Comparison of ENCODE assay signal across 34 mouse cellular contexts in the genomic region with DNA sequence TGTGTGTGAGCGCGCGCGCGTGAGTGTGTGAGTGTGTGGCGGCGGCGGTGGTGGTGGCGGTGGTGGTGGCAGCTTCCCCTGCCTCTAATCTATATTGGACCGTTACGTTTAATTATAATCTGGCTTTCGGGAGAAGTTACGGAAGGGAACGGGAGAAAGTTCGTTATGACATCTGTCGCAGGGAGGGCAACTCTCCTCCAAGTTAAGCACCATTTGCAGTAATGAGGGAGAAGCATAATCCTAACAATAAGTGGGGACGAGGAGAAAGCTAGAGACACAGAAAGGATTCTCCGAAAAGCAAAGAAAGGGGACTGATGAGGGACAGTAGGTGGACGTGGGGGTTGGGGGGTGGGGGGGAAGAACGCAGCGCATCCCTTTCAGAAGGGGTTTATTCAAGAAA. TPM values are rescaled to one million over a fixed set of nuclear protein-coding genes. Genes with fewer than 3 reads are reported as not detected.
DNase-seq lines count a peak whose midpoint lies in the region; ATAC-seq and TF ChIP-seq lines count a peak whose summit lies in the region.
"Had no signal": no experiment of that assay in that cellular context is flagged by ENCODE, and none has a peak within 500 bp of the region (broad histone marks: within the 10 kb centered on the region; RNA-seq: fewer than 3 reads in every experiment).

No protein-coding gene starts in this region.

- ATAC-seq in midbrain, embryonic 11.5 days (ENCODE audit: low FRiP score) = no peak
- no peak for ATAC-seq in midbrain, embryonic 16.5 days
- ATAC-seq: activated CD4-positive, CD25-positive, alpha-beta regulatory T cell, adult 4 months; intestine, embryonic 16.5 days had no signal

- H3K27ac ChIP-seq in midbrain, embryonic 11.5 days (ENCODE audit: low read depth, low read length) = peak overlapping the region; percentile 58
- H3K27ac ChIP-seq in midbrain, embryonic 16.5 days (ENCODE audit: low read length) = peak overlapping the region; percentile 88
- H3K27ac ChIP-seq: embryonic facial prominence, embryonic 13.5 days; hindbrain, embryonic 13.5 days; liver, embryonic 14.5 days; neural tube, embryonic 13.5 days; stomach, embryonic 15.5 days had no signal

- H3K9ac ChIP-seq in midbrain, embryonic 11.5 days (ENCODE audit: low read length) = peak overlapping the region; percentile 51
- H3K9ac ChIP-seq in midbrain, embryonic 16.5 days (ENCODE audit: low read depth, low read length) = peak overlapping the region; percentile 59; the same call in 1 of the 2 replicates
- H3K9ac ChIP-seq: embryonic facial prominence, embryonic 13.5 days; hindbrain, embryonic 13.5 days; liver, embryonic 14.5 days; lung, embryonic 14.5 days; neural tube, embryonic 13.5 days; stomach, embryonic 15.5 days had no signal

- H3K4me3 ChIP-seq in midbrain, embryonic 11.5 days (ENCODE audit: low read depth, low read length) = peak overlapping the region; percentile 36
- H3K4me3 ChIP-seq in midbrain, embryonic 16.5 days (ENCODE audit: low read depth, low read length) = peak overlapping the region; percentile 41
- H3K4me3 ChIP-seq: embryonic facial prominence, embryonic 13.5 days; hindbrain, embryonic 13.5 days; myocyte; neural tube, embryonic 13.5 days; stomach, embryonic 15.5 days had no signal

- TF ChIP-seq POLR2A in brain, embryonic 14.5 days (IDR thresholded peaks at IDR 0.05; ENCODE audit: borderline replicate concordance, extremely low read depth, insufficient read depth, insufficient read length, poor library complexity, severe bottlenecking) = no peak

- WGBS in midbrain, embryonic 11.5 days = under 1% methylated on average over 21 of the region's 21 CpGs
- 0% methylated on average over 21 of the region's 21 CpGs for WGBS in midbrain, embryonic 16.5 days

- peaks cover 4% of the 10 kb centered on the region; the same call in 1 of the 2 replicates for H3K4me1 ChIP-seq in midbrain, embryonic 11.5 days (ENCODE audit: control insufficient read depth, insufficient read depth, low read length)
- no peaks in the 10 kb centered on the region for H3K4me1 ChIP-seq in midbrain, embryonic 16.5 days (ENCODE audit: control insufficient read depth, insufficient read depth, low read length)
- H3K4me1 ChIP-seq: embryonic facial prominence, embryonic 13.5 days; hindbrain, embryonic 13.5 days; neural tube, embryonic 13.5 days; stomach, embryonic 15.5 days had no signal

- no peaks in the 10 kb centered on the region for H3K9me3 ChIP-seq in midbrain, embryonic 11.5 days (ENCODE audit: control insufficient read depth, low read length)
- no peaks in the 10 kb centered on the region for H3K9me3 ChIP-seq in midbrain, embryonic 16.5 days (replicated peaks; ENCODE audit: control insufficient read depth, low read length, poor library complexity, severe bottlenecking)
- H3K9me3 ChIP-seq: embryonic facial prominence, embryonic 13.5 days; hindbrain, embryonic 13.5 days; neural tube, embryonic 13.5 days; stomach, embryonic 15.5 days had no signal

- H3K36me3 ChIP-seq in midbrain, embryonic 11.5 days (ENCODE audit: control insufficient read depth, insufficient read depth, low read length) = no peaks in the 10 kb centered on the region
- no peaks in the 10 kb centered on the region for H3K36me3 ChIP-seq in midbrain, embryonic 16.5 days (ENCODE audit: control insufficient read depth, insufficient read depth, low read length)
- H3K36me3 ChIP-seq: embryonic facial prominence, embryonic 13.5 days; hindbrain, embryonic 13.5 days; neural tube, embryonic 13.5 days; stomach, embryonic 15.5 days had no signal

- H3K27me3 ChIP-seq in midbrain, embryonic 11.5 days (ENCODE audit: control insufficient read depth, insufficient read depth, low read length) = peaks cover 90% of the 10 kb centered on the region
- H3K27me3 ChIP-seq in midbrain, embryonic 16.5 days (ENCODE audit: control insufficient read depth, insufficient read depth, low read depth, low read length) = peaks cover 43% of the 10 kb centered on the region

- H3K4me2 ChIP-seq in midbrain, embryonic 11.5 days = peak overlapping the region; percentile 38; the same call in 1 of the 2 replicates
- H3K4me2 ChIP-seq in midbrain, embryonic 16.5 days (ENCODE audit: low read length) = peak overlapping the region; percentile 31
- H3K4me2 ChIP-seq: embryonic facial prominence, embryonic 13.5 days; heart, embryonic 11.5 days; hindbrain, embryonic 13.5 days; lung, embryonic 14.5 days; neural tube, embryonic 13.5 days; stomach, embryonic 15.5 days had no signal

- TF ChIP-seq CTCF in brain, embryonic 14.5 days (IDR thresholded peaks at IDR 0.05; ENCODE audit: borderline replicate concordance, extremely low read depth, insufficient read depth, insufficient read length) = no peak

- peak; percentile 21 for DNase-seq in ES-CJ7 (ENCODE audit: low read depth, low spot score)
- DNase-seq in brain, embryonic 14.5 days (ENCODE audit: low read depth) = peak; percentile 46
- peak; percentile 86 for DNase-seq in midbrain, embryonic 11.5 days (ENCODE audit: low spot score, missing footprints)
- DNase-seq in kidney, adult 9 months = no peak
- no peak for DNase-seq in frontal cortex, postnatal 10 days (ENCODE audit: low spot score in 2 of 2)
- DNase-seq: adrenal gland, adult 2 months; adrenal gland, postnatal 36 days; B cell, adult 2 months; cerebellum, adult 8-10 months; cerebellum, postnatal 25 days; gastrocnemius, postnatal 25 days; heart, adult 11 months; heart, postnatal 4 days; kidney, adult 8-10 months; kidney, postnatal 10 days; layer of hippocampus, adult 9-11 months; liver; lung, embryonic 14.5 days; lung, postnatal 14 days; right cerebral cortex, postnatal 14 days had no signal

RNA-seq across cellular contexts. Expression of a gene that starts 0.5 kb away (rescaled TPM):
- polyA plus RNA-seq in brain, embryonic 14.5 days (2012; rRNA removed) = 17.1 and 21.2 TPM in 2 replicates
- 20.1 and 28.1 TPM in 2 replicates for polyA plus RNA-seq in midbrain, embryonic 11.5 days (2014; fragmentation: Nextera tagmentation; extraction: Ambion mirVana)
- polyA plus RNA-seq in midbrain, embryonic 16.5 days (2015; fragmentation: Nextera tagmentation; extraction: Ambion mirVana) = 52.1 and 58.0 TPM in 2 replicates
- polyA plus RNA-seq: activated CD4-positive, CD25-positive, alpha-beta regulatory T cell, adult 4 months; adrenal gland, adult 2 months; embryonic facial prominence, embryonic 13.5 days; heart, embryonic 11.5 days; heart, embryonic 16.5 days; intestine, embryonic 16.5 days; large intestine, adult 2 months; limb, embryonic 11.5 days; liver, embryonic 14.5 days; lung, embryonic 14.5 days; myocyte; neural tube, embryonic 13.5 days; small intestine, adult 2 months had no signal

Comparison
In these comparisons a context has a peak if more than half of its experiments do, and no peak if none do; other contexts are left out.
1. DNase-seq: peak in ES-CJ7 (single experiment), brain, embryonic 14.5 days (single experiment) and midbrain, embryonic 11.5 days (single experiment); none in kidney, adult 9 months (single experiment) and frontal cortex, postnatal 10 days (0 of 2).